Mouse (Mus musculus): Measurements from ENCODE around the gene Myrip. TPM values are rescaled to one million over a fixed set of nuclear protein-coding genes. Genes with fewer than 3 reads are reported as not detected.
"Not testable (repeated sequence)": the region's sequence is repeated elsewhere in the genome, so short reads cannot be mapped to it uniquely, and the experiment has no call there.

Myrip gene
- total RNA-seq, 2 experiments from 2014 or later, result 49.6 to 52.7 TPM

GRCm38 (mm10) chr9:120322702-120323426 lies 21.6 kb downstream of the Myrip start:
- DNase-seq (ENCODE audit: extremely low spot score in 1 of 2, low spot score in 1 of 2), result no peak

DNA sequence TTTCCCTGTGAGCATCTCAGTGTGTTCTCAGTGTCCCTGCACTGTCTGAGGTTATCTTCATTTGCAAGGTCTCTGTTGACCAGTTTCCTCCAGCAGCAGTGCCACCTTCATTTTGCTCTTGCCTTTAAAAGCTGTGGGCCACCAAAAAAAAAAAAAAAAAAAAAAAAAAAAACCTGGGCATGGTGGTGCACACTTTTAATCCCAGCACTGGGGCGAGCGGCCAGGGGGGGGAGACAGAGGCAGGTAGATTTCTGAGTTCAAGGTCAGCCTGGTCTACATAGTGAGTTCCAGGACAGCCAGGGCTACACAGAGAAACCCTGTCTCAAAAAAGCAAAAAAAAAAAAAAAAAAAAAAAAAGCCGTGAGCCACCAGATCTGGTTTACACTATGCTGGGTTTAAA lies 29.7 kb downstream of the Myrip start:
- not testable (repeated sequence) for DNase-seq (ENCODE audit: extremely low spot score in 1 of 2, low spot score in 1 of 2)

DNA sequence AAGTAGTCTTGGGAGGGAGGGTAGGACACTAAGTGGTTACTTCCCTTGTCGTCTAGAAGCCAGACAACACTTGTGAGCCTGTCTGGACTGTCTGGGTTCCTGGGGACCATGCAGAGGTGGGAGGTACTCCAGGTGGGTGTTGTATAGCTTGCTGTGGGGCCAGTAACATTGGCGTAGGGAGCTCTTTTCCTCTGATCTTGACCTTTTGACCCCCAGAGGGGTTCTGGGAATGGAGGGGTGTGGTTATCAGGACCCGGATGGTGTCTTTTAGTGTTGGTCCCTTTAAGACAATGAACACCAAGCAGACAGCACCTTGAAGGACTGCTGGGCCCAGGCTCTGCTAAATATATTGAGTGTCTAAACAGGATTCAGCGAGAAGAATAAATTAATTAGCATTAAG lies 36.9 kb downstream of the Myrip start:
- no peak for DNase-seq (ENCODE audit: extremely low spot score in 1 of 2, low spot score in 1 of 2)

DNA sequence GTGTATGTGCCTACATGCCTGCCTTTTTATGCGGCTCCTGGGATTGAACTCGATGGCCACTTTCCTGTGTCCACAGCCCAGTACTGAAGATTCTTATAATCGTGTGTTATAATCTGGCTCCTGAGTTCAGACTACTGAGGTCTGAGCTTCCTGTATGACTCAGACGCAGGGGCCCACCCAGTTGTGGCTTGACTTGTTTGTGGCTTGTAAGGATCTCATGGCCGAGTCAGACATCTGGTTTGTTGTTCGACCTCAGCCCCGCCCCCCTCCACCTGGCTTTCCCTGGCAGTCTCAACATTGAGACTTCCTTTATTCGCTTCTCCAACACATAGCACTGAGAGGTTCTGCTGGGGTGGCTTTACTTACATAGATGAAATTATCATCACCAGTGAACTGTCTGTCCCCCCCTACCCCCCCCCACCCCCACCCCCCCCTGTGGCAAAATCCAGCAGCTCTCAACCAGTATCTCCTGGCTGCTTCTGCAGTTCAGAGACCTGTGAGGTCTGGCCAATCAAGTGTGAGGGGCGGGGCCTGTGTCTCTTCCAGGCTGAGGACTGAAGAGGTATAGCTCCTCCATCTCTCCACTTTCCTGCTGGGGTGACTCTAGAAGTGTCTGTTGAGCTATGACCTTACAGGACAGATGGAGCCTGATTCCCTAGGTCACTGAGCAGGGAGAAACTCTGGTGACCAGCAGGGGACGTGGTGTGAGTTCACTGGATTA lies 38.8 kb downstream of the Myrip start:
- DNase-seq (ENCODE audit: extremely low spot score in 1 of 2, low spot score in 1 of 2), result no peak

DNA sequence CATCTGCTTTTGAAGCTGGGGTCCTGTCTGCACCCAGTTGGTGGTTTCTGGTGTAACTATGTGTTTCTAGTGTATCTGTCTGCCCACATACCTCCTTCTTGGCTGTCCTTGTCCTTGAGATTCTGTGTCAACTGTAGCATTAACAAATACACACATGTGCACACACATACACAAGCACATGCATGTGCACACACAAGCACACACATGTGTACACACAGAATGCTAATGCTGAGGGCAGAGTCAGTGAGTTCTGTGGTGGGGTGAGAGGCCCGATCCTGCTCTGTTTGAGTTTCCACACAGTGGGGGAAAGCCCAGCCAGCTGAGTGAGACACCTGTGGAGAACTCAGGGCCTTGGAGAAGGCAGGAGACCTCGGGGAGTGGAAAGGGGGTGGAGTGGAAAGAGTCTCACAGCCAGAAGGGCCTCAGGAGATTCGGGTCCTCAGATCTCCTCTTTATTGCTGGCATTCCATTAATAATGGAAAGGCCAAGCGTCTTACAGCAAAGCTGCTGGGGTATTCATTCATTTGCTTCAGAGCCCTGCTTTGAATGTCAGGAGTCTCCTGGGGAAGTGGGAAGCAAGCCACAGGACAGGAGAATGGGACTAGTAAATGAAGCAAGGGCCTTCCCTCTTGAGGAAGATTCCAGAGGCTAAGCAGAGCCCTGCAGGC lies 41.9 kb downstream of the Myrip start:
- no peak for DNase-seq (ENCODE audit: extremely low spot score in 1 of 2, low spot score in 1 of 2)

GRCm38 (mm10) chr9:120345651-120346151 lies 44.4 kb downstream of the Myrip start:
- DNase-seq (ENCODE audit: extremely low spot score in 1 of 2, low spot score in 1 of 2), result no peak

- no peak for DNase-seq (ENCODE audit: extremely low spot score in 1 of 2, low spot score in 1 of 2)
These were observed 47.8 kb downstream of the Myrip start for GRCm38 (mm10) chr9:120349145-120349544.

GRCm38 (mm10) chr9:120350346-120350745 lies 49.0 kb downstream of the Myrip start:
- no peak for DNase-seq (ENCODE audit: extremely low spot score in 1 of 2, low spot score in 1 of 2)

DNA sequence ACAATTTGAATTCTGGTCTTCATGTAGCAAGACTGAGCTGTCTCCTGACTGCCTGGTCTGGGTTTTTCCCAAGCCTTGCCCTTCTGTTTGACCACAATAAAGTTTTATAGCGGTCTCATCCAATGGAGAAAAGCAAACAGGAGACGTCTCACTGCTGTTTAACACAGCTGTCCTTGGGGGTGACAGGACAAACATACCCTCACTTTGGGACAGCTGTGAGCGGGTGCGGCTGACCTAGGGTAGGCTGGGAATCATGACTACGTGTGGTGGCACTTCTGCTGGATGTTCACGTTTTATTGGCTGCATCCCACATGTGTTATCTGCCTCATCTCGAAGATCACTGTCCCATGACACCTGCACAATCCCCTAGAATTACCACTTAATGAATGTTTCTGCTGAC lies 49.7 kb downstream of the Myrip start:
- no peak for DNase-seq (ENCODE audit: extremely low spot score in 1 of 2, low spot score in 1 of 2)

- no peak for DNase-seq (ENCODE audit: extremely low spot score in 1 of 2, low spot score in 1 of 2)
These were observed 50.2 kb downstream of the Myrip start for GRCm38 (mm10) chr9:120351474-120351873.

- DNase-seq (ENCODE audit: extremely low spot score in 1 of 2, low spot score in 1 of 2), result no peak
These were observed 51.7 kb downstream of the Myrip start for GRCm38 (mm10) chr9:120353036-120353435.

GRCm38 (mm10) chr9:120353967-120354366 lies 52.7 kb downstream of the Myrip start:
- no peak for DNase-seq (ENCODE audit: extremely low spot score in 1 of 2, low spot score in 1 of 2)

GRCm38 (mm10) chr9:120354550-120355345 lies 53.4 kb downstream of the Myrip start:
- no peak for DNase-seq (ENCODE audit: extremely low spot score in 1 of 2, low spot score in 1 of 2)

GRCm38 (mm10) chr9:120356490-120356889 lies 55.2 kb downstream of the Myrip start:
- no peak for DNase-seq (ENCODE audit: extremely low spot score in 1 of 2, low spot score in 1 of 2)

GRCm38 (mm10) chr9:120358060-120358459 lies 56.7 kb downstream of the Myrip start:
- no peak for DNase-seq (ENCODE audit: extremely low spot score in 1 of 2, low spot score in 1 of 2)

- peak in 1 of 2 experiments; percentile 35 for DNase-seq (ENCODE audit: extremely low spot score in 1 of 2, low spot score in 1 of 2)
These were observed 59.3 kb downstream of the Myrip start for GRCm38 (mm10) chr9:120360397-120361177.

GRCm38 (mm10) chr9:120361656-120362055 lies 60.3 kb downstream of the Myrip start:
- no peak for DNase-seq (ENCODE audit: extremely low spot score in 1 of 2, low spot score in 1 of 2)

- no peak for DNase-seq (ENCODE audit: extremely low spot score in 1 of 2, low spot score in 1 of 2)
These were observed 61.4 kb downstream of the Myrip start for GRCm38 (mm10) chr9:120362684-120363083.

DNA sequence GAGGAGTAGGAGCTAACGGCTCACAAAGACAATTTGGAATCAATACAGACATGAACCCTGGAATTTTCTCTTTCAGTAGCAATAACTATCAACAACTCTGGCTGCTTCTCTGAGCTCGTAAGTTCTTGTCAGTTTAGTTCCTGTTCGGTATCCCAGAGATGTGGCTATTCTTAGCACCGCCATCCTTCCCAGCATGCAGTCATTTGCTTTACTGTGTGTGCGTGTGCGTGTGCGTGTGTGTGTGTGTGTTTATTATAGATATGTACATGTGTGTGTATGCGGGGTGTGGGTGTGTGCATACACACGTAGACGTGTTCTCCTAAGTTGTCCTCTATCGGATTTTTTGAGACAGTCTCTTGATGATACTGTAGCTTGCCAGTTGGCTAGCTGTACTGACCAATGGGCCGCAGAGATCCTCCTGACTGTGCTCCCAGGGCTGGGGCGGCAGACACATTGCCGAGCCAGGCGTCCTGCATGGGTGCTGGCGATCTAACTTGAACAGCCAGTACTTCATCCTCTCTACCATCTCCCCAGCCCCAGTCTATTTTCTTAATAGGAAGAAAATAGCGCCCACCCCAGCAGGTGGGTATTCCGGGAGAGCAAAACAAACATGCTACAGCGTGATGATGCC lies 63.5 kb downstream of the Myrip start:
- no peak for DNase-seq (ENCODE audit: extremely low spot score in 1 of 2, low spot score in 1 of 2)

Data from layer of hippocampus, postnatal 25 days (tissue).